Mouse (Mus musculus) ES-E14 (cell line): Measurements from ENCODE around the gene Vav1. TPM values are rescaled to one million over a fixed set of nuclear protein-coding genes. Genes with fewer than 3 reads are reported as not detected.

Experiments
- DNase-seq: peaks from one replicate; pipeline ENCODE4 v3.0.0-alpha.2; 2013; ENCODE audit warnings: low read depth, low spot score
- H3K27ac ChIP-seq: 2 replicates; pipeline ENCODE4 v1.5.1; 2012; ENCODE audit warnings: low read depth, mild to moderate bottlenecking, low read length, moderate library complexity, mixed read lengths; ENCODE audit not compliant: poor library complexity, insufficient read depth, severe bottlenecking
- H3K36me3 ChIP-seq: 2 replicates; pipeline ENCODE4 v1.6.1; 2012; ENCODE audit warnings: mild to moderate bottlenecking, low read length, moderate library complexity, mixed read lengths; ENCODE audit not compliant: control insufficient read depth, poor library complexity, insufficient read depth, severe bottlenecking
- H3K4me1 ChIP-seq, 2 experiments: fragments of 150-350 bp in 1 of 2; sonication (generic) in 1 of 2; 2 replicates each; pipeline ENCODE4 v1.6.1; 2012; ENCODE audit warnings: low read length in 2 of 2, mild to moderate bottlenecking in 1 of 2, mixed read lengths in 1 of 2; ENCODE audit not compliant: control insufficient read depth in 2 of 2, insufficient read depth in 2 of 2, poor library complexity in 1 of 2
- H3K4me3 ChIP-seq, 2 experiments: fragments of 150-350 bp in 1 of 2; sonication (generic) in 1 of 2; 2 replicates each; pipeline ENCODE4 v1.5.1; 2012; ENCODE audit warnings: low read length in 2 of 2, low read depth in 1 of 2, mild to moderate bottlenecking in 1 of 2, mixed read lengths in 1 of 2; ENCODE audit not compliant: insufficient read depth in 1 of 2, poor library complexity in 1 of 2, severe bottlenecking in 1 of 2
- H3K9ac ChIP-seq: 2 replicates; pipeline ENCODE4 v1.6.1; 2012; ENCODE audit warnings: low read depth, mild to moderate bottlenecking, low read length, mixed read lengths; ENCODE audit not compliant: poor library complexity, insufficient read depth, severe bottlenecking
- H3K9me3 ChIP-seq: fragments of 150-350 bp; sonication (generic); 2 replicates; pipeline ENCODE4 v1.6.1; 2012; ENCODE audit warnings: low read depth, mild to moderate bottlenecking, low read length; ENCODE audit not compliant: control insufficient read depth, insufficient read depth
- CHD2 ChIP-seq: IDR thresholded peaks from 2 replicates; pipeline ENCODE4 v1.6.1; 2014; ENCODE audit warnings: mild to moderate bottlenecking, low read depth, low read length, inconsistent platforms
- HCFC1 ChIP-seq: IDR thresholded peaks from 2 replicates; pipeline ENCODE4 v1.6.1; 2012; ENCODE audit warnings: low read length, inconsistent platforms, borderline replicate concordance; ENCODE audit not compliant: insufficient read depth
- MAFK ChIP-seq: IDR thresholded peaks from 2 replicates; pipeline ENCODE4 v1.6.1; 2014; ENCODE audit warnings: mild to moderate bottlenecking, low read depth, low read length, inconsistent platforms; ENCODE audit not compliant: insufficient read depth
- ZC3H11A ChIP-seq: IDR thresholded peaks from 2 replicates; pipeline ENCODE4 v1.6.1; 2012; ENCODE audit warnings: low read depth, mild to moderate bottlenecking, inconsistent platforms, low read length, borderline replicate concordance
- ZNF384 ChIP-seq: IDR thresholded peaks from 2 replicates; pipeline ENCODE4 v1.6.1; 2012; ENCODE audit warnings: low read depth, low read length, inconsistent platforms
- in situ Hi-C, 2 experiments: fragments of 600-800 bp; cut with MboI; formaldehyde crosslinking; loops; one replicate each; pipeline ENCODE4 v1.15.1; 2025; ENCODE audit warnings: low sequenced_read_pairs in 2 of 2, inconsistent platforms in 1 of 2; ENCODE audit not compliant: unreplicated experiment in 2 of 2
- total RNA-seq: library from RNA; depleted of rRNA; stranded (reverse); fragments of 300-350 nt; gene quantifications from 2 replicates; pipeline ENCODE4 v1.2.3, GENCODE M21; 2012

The Vav1 gene
- total RNA-seq, 1 experiment: 1.3 TPM

- Histone ChIP-seq H3K27ac (no peak overlapping the region), H3K9ac (no peak overlapping the region), H3K4me1 (no peaks in the 10 kb centered on the region), H3K4me3 (no peak overlapping the region), H3K36me3 (peaks cover 17% of the 10 kb centered on the region), H3K9me3 (no peaks in the 10 kb centered on the region)
- DNase-seq: no peak
- in situ Hi-C loops: no loop called here
- TF ChIP-seq ZC3H11A: no peak
- TF ChIP-seq MAFK: no peak
- no peak for TF ChIP-seq HCFC1
- no peak for TF ChIP-seq ZNF384
Measured at GRCm38 (mm10) chr17:57232200-57232599, 46.7 kb upstream of the Vav1 start.

- in situ Hi-C loops: no loop called here
- TF ChIP-seq HCFC1 (no peak), MAFK (no peak), CHD2 (no peak), ZNF384 (no peak), ZC3H11A (no peak)
Measured at GRCm38 (mm10) chr17:57233038-57233437, 45.9 kb upstream of the Vav1 start.

GRCm38 (mm10) chr17:57234254-57234928 is 44.5 kb upstream of the Vav1 start:
- no peaks in the 10 kb centered on the region for H3K9me3 ChIP-seq
- no peak for DNase-seq
- no peak overlapping the region for H3K27ac ChIP-seq
- H3K9ac ChIP-seq: no peak overlapping the region
- H3K4me3 ChIP-seq: no peak overlapping the region
- H3K36me3 ChIP-seq: peaks cover 23% of the 10 kb centered on the region
- no peaks in the 10 kb centered on the region for H3K4me1 ChIP-seq
- in situ Hi-C loops: no loop called here
- TF ChIP-seq ZNF384 (no peak), MAFK (no peak), ZC3H11A (no peak), HCFC1 (no peak), CHD2 (no peak)

More at GRCm38 (mm10) chr17:57233038-57233437, 45.9 kb upstream of the Vav1 start:
- H3K9me3 ChIP-seq: no peaks in the 10 kb centered on the region
- H3K4me1 ChIP-seq: no peaks in the 10 kb centered on the region
- no peak for DNase-seq
- no peak overlapping the region for H3K27ac ChIP-seq
- no peak overlapping the region for H3K4me3 ChIP-seq
- H3K36me3 ChIP-seq: peaks cover 23% of the 10 kb centered on the region
- no peak overlapping the region for H3K9ac ChIP-seq

- DNase-seq: no peak
- in situ Hi-C loops: no loop called here
- no peak for TF ChIP-seq HCFC1
- TF ChIP-seq CHD2: no peak
- TF ChIP-seq MAFK: no peak
- no peak for TF ChIP-seq ZNF384
- TF ChIP-seq ZC3H11A: no peak
- Histone ChIP-seq H3K4me3 (no peak overlapping the region), H3K36me3 (peaks cover 23% of the 10 kb centered on the region), H3K4me1 (no peaks in the 10 kb centered on the region), H3K9ac (no peak overlapping the region), H3K9me3 (no peaks in the 10 kb centered on the region), H3K27ac (no peak overlapping the region)
Measured at GRCm38 (mm10) chr17:57235803-57236202, 43.1 kb upstream of the Vav1 start.
